Mouse (Mus musculus) ES-Bruce4 (cell line): ENCODE results near the gene Tcf7l2.

Source experiments
- CTCF ChIP-seq: IDR thresholded peaks from one replicate; pipeline ENCODE4 v1.8.1; 2011; ENCODE audit warnings: low read depth, low read length
- EP300 ChIP-seq: IDR thresholded peaks from 2 replicates; pipeline ENCODE4 v1.6.1; 2011; ENCODE audit warnings: low read depth, low read length; ENCODE audit not compliant: insufficient read depth
- POLR2A ChIP-seq: IDR thresholded peaks from one replicate; pipeline ENCODE4 v1.8.1; 2011; ENCODE audit warnings: low read length; ENCODE audit not compliant: insufficient read depth

- no peak for TF ChIP-seq EP300
- no peak for TF ChIP-seq POLR2A
- TF ChIP-seq CTCF = no peak
Measured at GRCm38 (mm10) chr19:55951397-55951796, 209.8 kb downstream of the Tcf7l2 start.
